Mouse (Mus musculus): ENCODE results near the gene Trip4. TPM values are rescaled to one million over a fixed set of nuclear protein-coding genes. Genes with fewer than 3 reads are reported as not detected.
A peak's percentile ranks its signal among the peaks of the same experiment; 100 is the strongest.

Gene Trip4
- polyA plus RNA-seq, 1 experiment from 2014 or later, result 24.6 TPM

DNA sequence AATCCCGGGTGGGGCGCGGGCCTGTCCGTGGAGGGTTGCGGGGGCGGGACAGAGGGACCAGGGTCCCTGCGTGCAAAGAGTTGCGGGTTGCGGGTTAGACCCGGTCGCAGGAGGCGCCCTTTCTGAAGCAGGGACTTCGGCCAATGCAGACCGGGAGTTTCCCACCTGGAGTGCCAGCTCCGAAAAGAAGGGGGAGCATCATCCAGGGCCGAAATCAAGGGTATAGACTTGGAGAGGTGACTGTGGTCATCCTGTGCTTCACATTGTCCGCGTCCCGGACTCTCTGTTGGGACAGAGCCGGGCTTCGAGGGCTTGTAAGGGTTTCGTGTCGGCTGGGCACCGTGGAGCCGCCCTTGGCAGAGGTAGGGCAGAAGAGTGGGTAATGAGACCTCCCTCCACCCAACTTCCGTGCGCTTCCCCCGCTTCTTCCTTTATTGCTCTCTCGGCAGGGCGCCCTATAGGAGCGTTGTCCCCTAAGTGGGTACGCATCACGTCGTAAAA is 757 bp upstream of the Trip4 start:
- under 1% methylated on average over 34 of the region's 34 CpGs for WGBS
- H3K4me3 ChIP-seq (ENCODE audit: low read depth, low read length), result peak overlapping the region; percentile 81
- peak overlapping the region; percentile 82 for H3K9ac ChIP-seq (ENCODE audit: low read depth, low read length)
- no peaks in the 10 kb centered on the region for H3K9me3 ChIP-seq (ENCODE audit: control insufficient read depth, low read length)
- peak overlapping the region; percentile 70 for H3K27ac ChIP-seq (ENCODE audit: low read depth, low read length)
- no peak for DNase-seq (ENCODE audit: low spot score)
- ATAC-seq (replicated peaks; ENCODE audit: low FRiP score), result peak; percentile 44; the same call in 1 of the 2 replicates
- H3K27me3 ChIP-seq (replicated peaks; ENCODE audit: control insufficient read depth, insufficient read depth, low read length), result no peaks in the 10 kb centered on the region
- H3K36me3 ChIP-seq (ENCODE audit: control insufficient read depth, insufficient read depth, low read length), result peaks cover 2% of the 10 kb centered on the region; the same call in 1 of the 2 replicates
- H3K4me1 ChIP-seq (replicated peaks; ENCODE audit: control insufficient read depth, insufficient read depth, low read length), result peaks cover 5% of the 10 kb centered on the region
- H3K4me2 ChIP-seq, result peak overlapping the region; percentile 83

DNA sequence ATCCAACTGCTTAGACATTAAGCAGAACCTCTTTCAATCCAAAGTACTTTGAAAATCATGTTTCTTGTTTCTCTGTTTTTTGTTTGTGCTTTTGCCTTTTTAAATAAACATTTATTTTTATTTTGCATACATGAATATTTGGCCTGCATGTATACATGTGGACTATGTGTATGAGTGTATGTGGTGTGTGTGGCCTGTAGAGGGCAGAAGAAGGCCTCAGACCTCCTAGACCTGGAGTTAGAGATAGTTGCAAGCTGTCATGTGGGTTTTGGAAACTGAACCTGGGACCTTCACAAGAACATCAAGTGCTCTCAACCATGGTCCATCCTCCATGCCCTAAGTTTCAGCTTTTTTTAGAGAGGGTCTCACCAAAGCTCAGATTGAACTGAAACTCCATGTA is 5.2 kb downstream of the Trip4 start:
- H3K4me1 ChIP-seq (replicated peaks; ENCODE audit: control insufficient read depth, insufficient read depth, low read length), result 0 out of 2 replicates have a peak, but pooled peaks cover 2% of the 10 kb centered on the region
- no peak overlapping the region for H3K4me3 ChIP-seq (ENCODE audit: low read depth, low read length)
- no peak overlapping the region for H3K27ac ChIP-seq (ENCODE audit: low read depth, low read length)
- no peaks in the 10 kb centered on the region for H3K9me3 ChIP-seq (ENCODE audit: control insufficient read depth, low read length)
- no peak overlapping the region for H3K4me2 ChIP-seq
- no peak for ATAC-seq (replicated peaks; ENCODE audit: low FRiP score)
- no peak overlapping the region for H3K9ac ChIP-seq (ENCODE audit: low read depth, low read length)
- no peaks in the 10 kb centered on the region for H3K27me3 ChIP-seq (replicated peaks; ENCODE audit: control insufficient read depth, insufficient read depth, low read length)
- DNase-seq (ENCODE audit: low spot score), result no peak
- peaks cover 17% of the 10 kb centered on the region; the same call in 1 of the 2 replicates for H3K36me3 ChIP-seq (ENCODE audit: control insufficient read depth, insufficient read depth, low read length)

DNA sequence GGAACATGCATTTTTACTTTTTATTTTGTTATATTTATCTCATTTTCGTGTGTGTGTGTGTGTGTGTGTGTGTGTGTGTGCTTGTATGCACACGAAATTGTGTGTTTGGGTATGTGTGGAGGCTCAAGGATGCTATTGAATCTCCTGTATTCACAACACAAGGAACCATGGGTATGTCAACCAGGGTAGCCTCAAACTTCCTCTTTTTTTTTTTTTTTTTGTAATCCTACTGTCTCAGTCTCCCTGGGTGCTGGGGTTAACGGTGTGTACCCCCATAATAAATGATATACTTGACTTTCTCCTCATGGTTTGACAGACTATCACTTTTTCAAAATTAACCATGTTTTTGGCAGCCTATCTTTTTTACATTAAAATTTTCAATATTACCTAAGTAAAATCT is 5.7 kb downstream of the Trip4 start:
- Histone ChIP-seq H3K27ac (ENCODE audit: low read depth, low read length) (no peak overlapping the region), H3K36me3 (ENCODE audit: control insufficient read depth, insufficient read depth, low read length) (peaks cover 17% of the 10 kb centered on the region; the same call in 1 of the 2 replicates), H3K9me3 (ENCODE audit: control insufficient read depth, low read length) (no peaks in the 10 kb centered on the region), H3K4me3 (ENCODE audit: low read depth, low read length) (no peak overlapping the region), H3K4me1 (replicated peaks; ENCODE audit: control insufficient read depth, insufficient read depth, low read length) (0 out of 2 replicates have a peak, but pooled peaks cover 1% of the 10 kb centered on the region), H3K4me2 (no peak overlapping the region), H3K27me3 (replicated peaks; ENCODE audit: control insufficient read depth, insufficient read depth, low read length) (no peaks in the 10 kb centered on the region), H3K9ac (ENCODE audit: low read depth, low read length) (no peak overlapping the region)
- ATAC-seq (replicated peaks; ENCODE audit: low FRiP score) (no peak), DNase-seq (ENCODE audit: low spot score) (no peak)
- 69% methylated on average over 3 of the region's 3 CpGs for WGBS

DNA sequence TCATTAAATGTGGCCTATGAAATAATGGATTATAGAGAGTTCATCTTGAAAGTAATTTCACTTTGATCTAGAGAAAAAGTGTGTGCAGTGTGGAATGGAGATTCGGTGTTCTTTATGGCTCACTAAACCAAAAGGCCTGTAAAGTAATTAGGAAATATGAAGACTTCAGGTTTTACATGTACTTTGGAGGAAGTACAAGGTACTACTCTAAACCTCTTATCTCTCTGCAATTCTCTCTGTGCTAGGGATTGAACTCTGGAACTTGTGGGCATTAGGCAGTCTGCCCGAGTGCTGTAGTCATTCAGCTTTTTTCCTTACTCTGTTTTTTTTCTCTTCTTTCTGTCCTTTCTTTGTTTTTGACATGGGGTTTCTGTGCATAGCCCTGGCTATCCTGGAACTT is 11.6 kb downstream of the Trip4 start:
- no peak for ATAC-seq (replicated peaks; ENCODE audit: low FRiP score)
- H3K4me2 ChIP-seq, result no peak overlapping the region
- 89% methylated on average over 2 of the region's 2 CpGs for WGBS
- no peaks in the 10 kb centered on the region for H3K27me3 ChIP-seq (replicated peaks; ENCODE audit: control insufficient read depth, insufficient read depth, low read length)
- no peaks in the 10 kb centered on the region for H3K9me3 ChIP-seq (ENCODE audit: control insufficient read depth, low read length)
- no peak overlapping the region for H3K27ac ChIP-seq (ENCODE audit: low read depth, low read length)
- no peaks in the 10 kb centered on the region for H3K4me1 ChIP-seq (replicated peaks; ENCODE audit: control insufficient read depth, insufficient read depth, low read length)
- H3K36me3 ChIP-seq (ENCODE audit: control insufficient read depth, insufficient read depth, low read length), result peaks cover 35% of the 10 kb centered on the region
- no peak overlapping the region for H3K4me3 ChIP-seq (ENCODE audit: low read depth, low read length)
- H3K9ac ChIP-seq (ENCODE audit: low read depth, low read length), result no peak overlapping the region
- DNase-seq (ENCODE audit: low spot score), result no peak

DNA sequence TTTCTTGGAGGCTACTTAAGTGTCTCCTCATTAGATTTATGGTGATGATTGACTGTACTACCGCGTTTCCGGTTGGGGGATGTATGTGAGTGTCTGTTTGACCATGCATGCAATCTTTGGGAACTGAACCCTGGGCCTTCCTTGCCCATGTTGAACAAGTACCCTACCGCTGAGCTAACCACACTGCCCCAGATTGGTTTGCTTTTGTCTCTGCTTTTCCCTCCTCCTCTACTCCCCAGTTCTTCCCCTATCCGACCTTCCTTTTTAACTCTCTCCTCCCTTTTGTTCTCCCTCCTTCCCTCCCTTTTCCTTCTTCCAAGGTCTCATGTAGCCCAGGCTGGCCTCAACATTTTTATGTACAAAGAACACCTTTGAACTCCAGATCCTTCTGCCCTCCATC is 17.5 kb downstream of the Trip4 start:
- H3K36me3 ChIP-seq (ENCODE audit: control insufficient read depth, insufficient read depth, low read length), result peaks cover 18% of the 10 kb centered on the region; the same call in 1 of the 2 replicates
- H3K4me3 ChIP-seq (ENCODE audit: low read depth, low read length), result peak overlapping the region; percentile 66
- ATAC-seq (replicated peaks; ENCODE audit: low FRiP score) (no peak), DNase-seq (ENCODE audit: low spot score) (peak; percentile 33)
- no peak overlapping the region for H3K27ac ChIP-seq (ENCODE audit: low read depth, low read length)
- peak overlapping the region; percentile 69 for H3K4me2 ChIP-seq
- WGBS, result 9% methylated on average over 5 of the region's 5 CpGs
- H3K9ac ChIP-seq (ENCODE audit: low read depth, low read length), result peak overlapping the region; percentile 77
- H3K4me1 ChIP-seq (replicated peaks; ENCODE audit: control insufficient read depth, insufficient read depth, low read length), result peaks cover 5% of the 10 kb centered on the region; the same call in 1 of the 2 replicates
- no peaks in the 10 kb centered on the region for H3K9me3 ChIP-seq (ENCODE audit: control insufficient read depth, low read length)
- no peaks in the 10 kb centered on the region for H3K27me3 ChIP-seq (replicated peaks; ENCODE audit: control insufficient read depth, insufficient read depth, low read length)

DNA sequence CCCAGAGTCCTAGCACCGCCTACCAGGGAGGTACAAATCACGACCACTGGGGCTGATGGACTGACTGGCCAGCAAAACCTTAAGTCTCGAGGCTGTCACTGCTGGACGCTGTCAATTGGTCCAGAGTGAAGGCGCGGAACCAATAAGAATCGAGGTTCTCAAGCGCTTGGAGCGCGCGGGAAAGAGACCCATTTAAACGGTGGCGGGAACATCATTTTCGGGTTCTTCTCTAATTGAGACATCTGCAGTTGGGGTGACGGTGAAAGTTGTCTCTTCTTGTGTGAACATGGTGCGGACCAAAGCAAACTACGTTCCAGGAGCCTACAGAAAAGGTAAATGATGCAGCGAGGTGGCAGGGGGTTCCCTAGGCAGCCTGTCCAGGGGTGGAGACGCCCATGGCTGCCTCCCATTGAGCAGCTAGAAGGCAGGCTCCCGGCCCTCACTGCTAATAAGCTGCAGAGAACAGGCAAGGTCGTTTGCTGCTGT is 18.4 kb downstream of the Trip4 start, which contains the start of gene Pclaf:
Pclaf (plus strand) TSS at position 95 of the 486 bp plus-strand sequence.
- peak within 1 kb of the TSS; percentile 66 for H3K4me3 ChIP-seq (ENCODE audit: low read depth, low read length)
- H3K27ac ChIP-seq (ENCODE audit: low read depth, low read length), result peak within 1 kb of the TSS; percentile 19; the same call in 1 of the 2 replicates
- H3K4me2 ChIP-seq, result peak within 1 kb of the TSS; percentile 69
- H3K36me3 ChIP-seq (ENCODE audit: control insufficient read depth, insufficient read depth, low read length), result peaks cover 14% of the 10 kb centered on the region; the same call in 1 of the 2 replicates
- under 1% methylated on average over 21 of the region's 21 CpGs for WGBS
- H3K4me1 ChIP-seq (replicated peaks; ENCODE audit: control insufficient read depth, insufficient read depth, low read length), result peaks cover 5% of the 10 kb centered on the region; the same call in 1 of the 2 replicates
- H3K9ac ChIP-seq (ENCODE audit: low read depth, low read length), result peak within 1 kb of the TSS; percentile 77
- H3K27me3 ChIP-seq (replicated peaks; ENCODE audit: control insufficient read depth, insufficient read depth, low read length), result no peaks in the 10 kb centered on the region
- ATAC-seq (replicated peaks; ENCODE audit: low FRiP score) (peak; percentile 91), DNase-seq (ENCODE audit: low spot score) (peak; percentile 78)
- no peaks in the 10 kb centered on the region for H3K9me3 ChIP-seq (ENCODE audit: control insufficient read depth, low read length)

DNA sequence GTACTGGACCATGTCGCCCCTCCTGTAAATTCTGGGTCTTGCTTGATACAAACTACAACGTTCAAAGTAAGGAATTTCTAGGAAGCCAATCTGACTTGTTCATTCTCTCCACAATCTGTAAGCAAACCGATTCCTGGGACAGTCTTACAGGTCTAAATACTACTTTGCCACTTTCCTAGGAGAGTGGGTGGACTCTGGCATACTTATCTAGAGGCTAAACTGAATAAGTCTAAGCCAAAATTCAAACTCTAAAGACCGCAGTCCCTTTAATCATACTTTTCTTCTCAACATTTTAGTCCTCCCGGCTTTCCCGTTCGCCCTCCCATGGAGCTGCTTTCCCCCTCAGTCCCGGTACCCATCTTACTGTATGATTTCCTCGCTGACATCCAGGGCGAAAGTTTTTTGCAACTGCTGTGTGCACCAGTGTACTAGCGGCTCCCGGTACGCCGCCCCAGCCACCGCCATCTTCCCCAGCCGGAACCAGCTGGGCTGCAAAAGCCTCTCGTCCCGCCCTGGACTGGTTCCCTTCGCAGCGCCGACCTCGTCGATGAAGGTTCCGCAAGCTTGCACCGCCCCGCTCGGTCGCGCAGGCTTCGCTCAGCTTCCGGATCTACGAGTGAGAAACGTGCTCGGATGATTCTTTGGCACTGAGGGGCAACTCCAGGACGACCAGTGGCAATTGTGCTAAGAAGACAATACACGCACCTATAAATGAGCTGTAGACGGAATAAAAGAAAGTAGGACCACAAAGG is 23.9 kb downstream of the Trip4 start:
- peak; percentile 97 for ATAC-seq (replicated peaks; ENCODE audit: low FRiP score)
- Histone ChIP-seq H3K36me3 (ENCODE audit: control insufficient read depth, insufficient read depth, low read length) (no peaks in the 10 kb centered on the region; the same call in 1 of the 2 replicates), H3K4me3 (ENCODE audit: low read depth, low read length) (peak overlapping the region; percentile 72), H3K9ac (ENCODE audit: low read depth, low read length) (peak overlapping the region; percentile 79), H3K4me1 (replicated peaks; ENCODE audit: control insufficient read depth, insufficient read depth, low read length) (no peaks in the 10 kb centered on the region), H3K4me2 (peak overlapping the region; percentile 65), H3K9me3 (ENCODE audit: control insufficient read depth, low read length) (no peaks in the 10 kb centered on the region), H3K27ac (ENCODE audit: low read depth, low read length) (peak overlapping the region; percentile 71), H3K27me3 (replicated peaks; ENCODE audit: control insufficient read depth, insufficient read depth, low read length) (no peaks in the 10 kb centered on the region)
- under 1% methylated on average over 37 of the region's 37 CpGs for WGBS
- DNase-seq (ENCODE audit: low spot score), result peak; percentile 87

DNA sequence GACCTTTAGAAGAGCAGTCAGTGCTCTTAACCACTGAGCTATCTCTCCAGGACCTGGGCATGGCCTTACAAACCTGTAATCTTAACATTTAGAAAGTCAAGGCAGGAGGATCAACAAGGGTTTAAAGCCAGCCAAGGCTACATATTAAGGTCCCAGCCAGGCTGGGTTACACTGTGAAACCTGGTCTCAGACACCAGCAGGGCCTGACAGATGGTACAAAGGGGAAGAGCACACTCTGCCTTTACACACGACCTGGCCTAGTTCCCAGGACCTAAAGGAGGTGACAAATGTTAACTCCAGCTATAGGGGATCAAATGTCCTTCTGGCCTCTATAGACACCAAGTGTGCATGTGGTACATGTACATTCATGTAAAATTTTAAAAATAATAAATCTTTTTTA is 48.9 kb downstream of the Trip4 start:
- Histone ChIP-seq H3K4me3 (ENCODE audit: low read depth, low read length) (no peak overlapping the region), H3K9me3 (ENCODE audit: control insufficient read depth, low read length) (no peaks in the 10 kb centered on the region), H3K4me2 (no peak overlapping the region), H3K27me3 (replicated peaks; ENCODE audit: control insufficient read depth, insufficient read depth, low read length) (no peaks in the 10 kb centered on the region), H3K4me1 (replicated peaks; ENCODE audit: control insufficient read depth, insufficient read depth, low read length) (no peaks in the 10 kb centered on the region), H3K36me3 (ENCODE audit: control insufficient read depth, insufficient read depth, low read length) (peaks cover 14% of the 10 kb centered on the region; the same call in 1 of the 2 replicates), H3K27ac (ENCODE audit: low read depth, low read length) (no peak overlapping the region), H3K9ac (ENCODE audit: low read depth, low read length) (no peak overlapping the region)
- ATAC-seq (replicated peaks; ENCODE audit: low FRiP score) (no peak), DNase-seq (ENCODE audit: low spot score) (no peak)
- 58% methylated on average over 1 of the region's 1 CpGs for WGBS

Measured in liver, embryonic 11.5 days (tissue).